Mouse (Mus musculus) frontal cortex, adult 2 months (tissue): ENCODE data around the gene Btbd9. TPM values are rescaled to one million over a fixed set of nuclear protein-coding genes. Genes with fewer than 3 reads are reported as not detected.

Experiments used
- DNase-seq, 2 experiments: peaks; one replicate each; pipeline ENCODE4 v3.0.0; 2022; ENCODE audit warnings: low spot score in 1 of 2; ENCODE audit errors: extremely low spot score in 1 of 2
- polyA plus RNA-seq: library from polyadenylated mRNA; depleted of rRNA; stranded (reverse); fragments of >200 nt; gene quantifications from 2 replicates; pipeline ENCODE4 v1.2.3, GENCODE M21; 2012

Gene Btbd9
- polyA plus RNA-seq, 1 experiment: 41.6 TPM

DNA sequence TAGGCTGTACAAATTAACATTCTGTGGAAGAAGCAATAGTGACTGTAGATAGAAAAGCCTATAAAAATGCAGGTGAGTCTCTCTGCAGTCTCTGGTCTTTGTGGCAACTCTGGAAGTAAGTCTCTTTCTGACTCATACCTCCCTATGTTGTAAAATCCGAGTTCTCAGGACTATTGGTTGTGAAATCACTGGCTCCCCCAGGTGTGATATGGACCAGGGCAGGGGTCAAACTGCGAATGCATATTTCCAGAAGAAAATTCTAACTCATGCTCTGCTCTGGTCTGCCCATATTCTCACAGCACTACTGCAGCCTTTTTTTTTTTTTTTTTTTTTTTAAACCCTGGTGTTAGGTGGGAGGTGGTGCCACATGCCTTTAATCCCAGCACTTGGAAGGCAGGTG, 312.8 kb downstream of the Btbd9 start:
- no peak for DNase-seq

DNA sequence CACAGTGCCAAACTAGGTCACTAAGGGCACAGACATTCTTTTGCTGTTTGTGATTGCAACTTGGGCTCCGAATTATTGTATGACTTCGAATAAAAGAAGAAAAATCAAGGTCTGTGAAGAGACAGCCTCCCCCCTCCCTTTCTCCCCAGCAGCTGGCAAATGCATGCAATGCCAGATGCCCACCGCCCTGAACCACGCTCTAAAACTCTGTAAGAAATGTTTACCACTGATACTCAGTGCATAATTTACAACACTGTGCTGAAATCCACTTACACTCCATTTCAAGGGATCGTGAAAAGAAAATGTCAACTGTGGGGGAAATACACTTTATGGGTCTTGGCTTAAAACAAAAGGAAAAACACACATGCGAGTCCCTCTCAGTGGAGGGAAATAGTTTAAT, 313.3 kb downstream of the Btbd9 start:
- DNase-seq: no peak

DNA sequence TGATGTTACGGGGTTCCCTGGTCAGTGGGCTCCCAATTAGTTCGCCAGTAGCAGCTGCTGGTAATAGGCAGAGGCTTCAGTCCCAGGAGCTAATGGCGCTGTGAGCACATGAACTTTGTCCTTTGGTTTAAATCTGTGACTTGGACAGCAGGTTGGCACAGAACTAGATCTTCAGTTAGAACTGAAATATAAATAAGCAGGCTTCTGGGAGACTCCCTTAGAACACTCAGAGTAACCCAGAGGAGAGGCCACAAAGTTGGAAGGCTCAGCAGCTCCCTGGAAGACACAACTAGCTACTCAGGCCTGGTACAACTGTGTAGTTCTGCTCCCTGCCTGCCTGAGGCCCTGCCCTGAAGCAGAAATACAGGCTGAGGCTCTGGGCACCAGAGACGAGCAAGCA, 313.8 kb downstream of the Btbd9 start:
- DNase-seq: no peak

DNA sequence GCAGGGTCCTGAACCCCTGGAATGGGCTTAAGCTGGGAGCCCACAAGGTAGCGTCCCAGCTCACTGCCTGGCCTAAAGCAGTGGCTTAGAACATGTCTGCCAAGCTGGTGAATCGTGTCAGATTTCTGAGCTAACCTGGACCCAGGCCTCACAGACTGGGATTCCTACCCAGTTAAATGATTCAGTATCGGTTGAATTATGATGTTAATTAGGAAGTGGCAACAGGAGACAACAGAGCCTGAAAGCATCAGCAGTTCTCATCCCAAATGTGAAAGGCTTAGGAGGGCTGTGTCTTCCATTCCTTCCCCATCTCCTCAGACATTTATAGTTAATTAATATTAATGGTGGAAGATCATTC, 314.3 kb downstream of the Btbd9 start:
- no peak for DNase-seq

DNA sequence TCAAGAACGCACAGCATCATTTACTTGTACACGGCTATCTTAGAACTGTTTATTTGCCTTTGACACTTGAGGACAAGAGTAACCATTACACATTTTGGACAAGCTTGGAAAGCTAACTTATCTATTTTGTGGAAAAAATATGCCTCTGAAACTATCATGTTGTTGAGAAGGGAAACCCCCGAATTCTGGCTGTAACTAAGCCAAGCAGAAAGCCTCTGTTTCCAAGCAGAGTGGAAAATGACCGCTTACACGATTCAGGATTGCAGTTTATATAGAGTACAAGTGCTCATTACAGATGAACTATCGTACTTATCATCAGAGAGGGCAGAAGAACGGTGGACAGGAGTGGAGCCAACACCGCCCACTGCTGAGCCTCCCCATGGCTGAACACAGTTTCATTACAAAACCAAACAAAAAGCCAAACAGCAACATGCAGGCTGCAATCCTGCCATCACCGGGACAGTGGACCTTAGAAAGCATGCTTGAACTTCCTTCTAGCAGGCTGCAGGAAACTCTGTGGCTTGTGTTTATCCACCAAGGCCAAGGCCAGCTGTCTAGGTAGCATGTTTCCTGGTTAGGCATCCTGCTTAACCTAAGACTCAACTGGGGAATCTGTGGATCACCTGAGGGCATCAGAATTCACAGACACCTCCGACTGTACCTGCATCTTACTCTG, 314.8 kb downstream of the Btbd9 start:
- no peak for DNase-seq

DNA sequence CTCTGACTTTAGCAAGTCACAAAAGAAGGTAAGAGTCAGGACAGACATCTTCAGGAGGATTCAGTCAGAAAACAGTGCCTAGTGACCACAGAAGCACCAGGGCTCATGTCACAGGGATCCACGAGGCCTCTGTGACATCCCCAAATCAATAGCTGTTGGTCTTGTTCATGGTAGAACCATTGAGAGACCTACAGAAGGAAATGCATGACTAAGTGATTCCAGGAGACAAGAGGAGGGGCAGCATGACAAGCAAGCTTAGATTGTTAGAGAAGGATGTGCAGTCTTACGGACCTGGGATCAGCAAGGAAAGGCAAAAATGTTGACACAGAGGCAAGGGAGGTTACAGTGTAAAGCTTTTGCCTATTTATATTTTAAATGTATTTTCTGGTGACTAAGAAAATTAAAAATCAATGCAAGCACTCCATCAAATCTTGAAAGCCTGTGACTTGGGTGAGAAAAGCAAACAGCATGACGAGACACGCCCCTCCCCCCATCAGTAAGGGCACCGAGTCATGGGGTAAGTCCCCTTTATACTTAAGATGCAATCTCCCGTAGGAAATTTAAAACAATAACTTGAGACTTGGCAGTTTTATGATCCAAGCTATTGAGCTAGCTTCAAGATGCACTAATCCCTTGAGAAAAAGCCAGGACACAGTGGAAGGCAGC, 315.5 kb downstream of the Btbd9 start:
- DNase-seq: no peak

DNA sequence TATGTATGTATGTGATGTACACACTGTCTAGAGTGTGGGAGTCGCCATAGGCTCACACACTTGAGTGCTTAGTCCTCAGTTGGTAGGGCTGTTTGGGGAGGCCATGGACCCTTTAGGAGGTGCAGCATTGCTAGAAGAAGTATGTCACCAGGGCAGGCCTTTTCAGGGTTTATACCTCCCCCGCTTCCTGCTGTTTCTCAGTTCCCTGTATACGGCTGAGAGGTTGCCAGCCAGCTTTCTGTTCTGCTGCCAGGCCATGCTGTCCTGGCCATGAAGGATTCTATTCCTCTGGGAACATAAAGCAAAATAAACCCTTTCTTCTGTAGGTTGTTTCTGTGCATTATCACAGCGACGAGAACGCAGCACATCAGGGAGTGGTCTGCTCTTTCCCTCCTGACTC, 316.4 kb downstream of the Btbd9 start:
- no peak for DNase-seq

DNA sequence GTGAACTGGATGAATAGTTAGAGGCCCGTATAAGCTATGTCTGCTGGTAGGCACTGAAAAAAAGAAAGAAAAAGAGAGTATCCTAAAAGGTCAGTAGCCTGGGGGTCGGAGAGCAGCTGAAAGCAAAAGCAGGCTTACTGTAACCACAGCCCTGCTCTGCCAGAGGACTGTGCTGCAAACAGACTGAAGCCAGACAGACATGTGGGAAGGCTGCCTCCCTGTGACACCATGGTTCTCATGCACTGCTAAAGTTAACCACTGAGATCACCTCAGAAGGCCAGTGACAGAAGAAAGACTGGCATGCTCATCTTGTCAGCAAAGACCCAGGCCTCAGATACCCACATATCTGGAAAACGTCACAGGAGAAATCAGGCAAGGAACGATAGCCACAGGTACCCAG, 317.8 kb downstream of the Btbd9 start:
- no peak for DNase-seq

DNA sequence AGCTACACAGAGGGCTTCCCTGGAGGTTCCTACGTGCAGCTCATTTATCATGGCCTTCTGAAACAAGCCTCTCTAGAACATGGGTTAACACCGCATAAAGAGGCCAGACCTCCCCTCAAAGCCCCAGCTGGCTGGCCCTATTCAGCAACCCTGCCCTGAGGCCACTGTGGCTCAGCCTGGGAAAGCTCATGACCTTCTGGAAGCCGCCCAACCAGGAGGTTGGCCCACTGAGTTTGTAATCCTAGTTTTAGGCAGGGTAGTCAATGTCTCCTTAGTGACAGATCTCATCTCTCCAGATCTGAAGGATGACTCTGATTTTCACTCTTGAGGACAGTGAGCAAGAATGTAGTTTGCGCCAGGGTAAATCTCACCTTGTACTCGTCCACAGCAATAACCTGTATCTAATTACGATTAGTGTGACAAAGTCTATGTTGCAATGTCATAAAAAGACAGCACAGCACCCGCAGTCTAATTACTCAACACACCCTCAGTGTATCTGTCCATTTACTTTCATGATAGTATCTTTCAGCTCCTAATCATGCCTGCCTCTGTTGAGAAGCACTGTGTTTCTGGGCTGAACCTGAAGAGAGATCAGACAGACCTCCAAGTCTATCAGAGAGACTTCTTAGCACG, 320.2 kb downstream of the Btbd9 start:
- no peak for DNase-seq

DNA sequence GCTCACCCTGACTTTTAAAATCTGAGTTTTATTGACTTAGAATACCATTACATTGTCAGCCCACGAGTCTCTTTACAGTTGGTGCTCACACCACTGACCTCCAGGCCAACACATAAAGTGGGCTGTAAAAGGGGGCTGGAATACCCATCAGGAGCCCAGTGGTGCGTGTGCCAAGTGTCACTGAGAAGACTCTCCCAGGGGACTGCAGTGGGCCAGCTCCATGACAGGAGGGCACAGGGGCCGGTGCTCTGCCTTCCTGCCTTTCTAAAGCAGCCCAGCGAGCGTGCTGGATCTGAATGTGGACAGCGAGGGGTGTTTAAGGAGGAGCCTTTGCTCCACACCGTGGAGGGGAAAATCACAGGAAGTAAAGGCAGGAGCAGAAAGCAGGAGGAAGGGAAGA, 322.4 kb downstream of the Btbd9 start:
- DNase-seq: no peak

DNA sequence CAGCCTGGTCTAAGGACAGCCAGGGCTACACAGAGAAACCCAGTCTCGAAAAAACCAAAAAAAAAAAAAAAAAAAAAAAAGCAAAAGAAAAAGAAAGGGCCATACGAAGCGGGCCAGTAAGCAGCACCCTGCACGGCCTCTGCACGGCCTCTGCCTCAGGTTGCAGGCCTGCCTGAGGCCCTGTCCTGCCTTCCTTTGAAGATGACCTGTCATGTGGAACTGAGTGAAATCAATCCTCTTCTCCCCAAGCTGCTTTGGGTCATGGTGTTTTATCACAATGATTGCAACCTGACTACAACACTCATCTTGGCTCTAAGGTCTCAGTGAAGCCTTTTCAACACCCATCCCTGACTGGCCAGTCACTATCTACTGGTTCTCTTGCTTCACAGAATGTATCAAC, 323.3 kb downstream of the Btbd9 start:
- DNase-seq: no peak

DNA sequence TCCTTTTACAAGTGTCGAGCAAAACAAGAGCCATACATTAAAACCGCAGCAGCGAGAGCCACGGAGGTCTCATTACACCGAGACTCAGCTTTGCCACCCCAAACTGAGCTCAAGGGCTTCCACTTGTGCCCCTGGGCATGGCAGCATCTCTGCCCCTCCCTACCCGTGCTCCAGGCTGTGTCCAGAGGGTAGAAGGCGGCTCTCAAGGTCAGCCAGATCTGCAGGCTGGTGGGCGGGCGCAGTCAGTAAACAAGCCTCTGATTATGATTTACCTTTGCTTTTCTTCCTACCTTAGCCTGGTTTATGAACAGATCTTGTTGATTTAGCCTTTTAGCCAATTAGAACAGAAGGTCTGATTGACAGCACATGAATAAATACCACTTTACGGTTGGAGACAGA, 331.0 kb downstream of the Btbd9 start:
- DNase-seq: no peak

DNA sequence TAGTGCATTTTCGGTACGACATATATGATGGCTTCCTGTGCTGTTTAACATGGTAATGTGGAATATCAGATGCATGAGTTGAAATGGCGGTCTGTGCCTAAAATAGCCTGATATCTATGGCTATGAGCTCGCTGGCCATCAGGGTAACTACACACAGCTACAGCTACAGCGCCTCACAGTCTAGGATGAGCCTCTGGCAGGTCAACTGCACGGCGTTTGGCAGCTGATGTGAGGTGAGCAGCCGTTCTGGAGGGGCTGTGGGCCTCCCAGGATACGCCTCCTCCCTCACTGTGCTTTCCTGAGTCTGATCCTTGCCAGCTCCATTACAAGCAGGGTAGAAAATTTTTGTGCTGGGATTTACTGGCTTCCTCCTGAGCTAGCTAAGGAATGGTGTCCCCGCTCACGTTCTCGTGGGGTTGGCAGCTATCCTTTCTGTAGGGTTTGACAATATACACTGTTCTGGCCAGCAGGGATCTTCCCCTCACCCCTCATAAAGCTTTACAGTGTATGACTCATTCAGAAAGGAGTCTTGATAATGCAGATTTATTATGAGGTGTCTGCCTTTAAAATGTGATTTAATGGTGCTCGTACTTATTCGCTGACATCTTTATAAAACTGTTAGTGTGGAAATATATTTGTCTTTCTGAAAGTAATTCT, 331.5 kb downstream of the Btbd9 start:
- DNase-seq: no peak

DNA sequence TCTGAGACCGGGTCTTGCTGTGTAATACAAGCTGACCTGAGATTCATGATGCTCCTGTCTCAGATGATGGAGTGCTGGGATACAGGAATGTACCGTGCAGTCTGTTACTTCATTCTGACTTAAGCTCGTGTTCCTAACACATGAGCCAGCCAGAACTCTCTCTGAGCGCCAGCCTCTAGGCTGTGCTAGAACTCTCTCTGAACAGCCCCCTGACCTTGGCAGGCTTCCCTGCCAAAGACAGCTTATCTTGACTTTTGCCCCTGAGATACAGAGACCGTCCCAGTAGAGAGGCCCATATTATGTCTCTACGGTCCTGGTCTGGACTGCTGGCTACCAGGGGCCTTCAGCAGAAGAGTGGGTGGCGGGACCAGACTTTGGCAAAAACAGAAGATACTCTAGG, 332.7 kb downstream of the Btbd9 start:
- no peak for DNase-seq

DNA sequence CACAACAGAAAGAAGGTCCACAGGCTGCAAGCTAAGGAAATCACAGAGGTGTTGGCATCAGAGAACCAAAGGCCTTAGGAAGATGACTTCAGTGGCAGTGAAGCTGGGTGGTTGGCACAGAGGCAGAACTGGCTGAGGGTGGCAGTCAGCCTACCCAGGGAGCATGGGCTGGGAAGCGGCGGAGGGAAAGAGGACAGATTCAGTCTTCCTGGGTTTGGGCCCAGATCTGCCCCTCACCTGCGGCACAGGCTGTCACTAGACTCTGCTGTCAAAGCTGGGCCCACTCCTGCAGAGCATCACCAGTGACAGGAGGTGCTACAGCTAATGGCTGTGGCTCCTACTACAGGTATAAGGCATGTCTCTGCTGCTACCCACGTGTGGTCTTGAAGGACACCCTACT, 333.6 kb downstream of the Btbd9 start:
- DNase-seq: no peak

DNA sequence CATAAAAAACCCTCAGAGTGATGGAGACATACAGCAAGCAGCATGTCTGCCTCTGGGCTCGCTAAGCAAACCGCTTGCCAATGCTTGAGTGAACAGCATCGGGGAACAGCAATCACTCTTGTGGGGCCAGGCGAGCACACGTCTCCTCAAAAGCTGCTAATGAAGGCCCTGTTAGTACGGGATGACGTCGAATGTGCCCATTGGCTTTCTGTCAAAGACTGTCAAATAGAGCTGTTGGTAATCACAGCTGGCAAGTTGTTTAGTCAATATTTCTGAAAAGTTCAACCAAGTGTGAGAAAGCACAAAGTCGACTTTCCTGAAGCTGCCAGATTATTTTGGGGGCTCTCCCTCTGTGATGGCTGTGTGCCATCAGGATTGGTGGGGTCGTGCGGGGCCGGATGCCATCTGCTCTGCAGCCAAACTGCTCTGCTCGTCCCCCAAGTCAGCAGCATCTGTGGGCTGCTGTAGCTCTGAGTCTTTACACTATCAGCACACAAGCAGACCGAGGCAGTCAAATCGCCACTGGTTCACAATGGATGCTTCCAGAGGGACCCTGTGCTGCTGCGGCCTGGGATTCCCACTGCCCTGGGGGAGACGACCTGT, 334.5 kb downstream of the Btbd9 start:
- no peak for DNase-seq

DNA sequence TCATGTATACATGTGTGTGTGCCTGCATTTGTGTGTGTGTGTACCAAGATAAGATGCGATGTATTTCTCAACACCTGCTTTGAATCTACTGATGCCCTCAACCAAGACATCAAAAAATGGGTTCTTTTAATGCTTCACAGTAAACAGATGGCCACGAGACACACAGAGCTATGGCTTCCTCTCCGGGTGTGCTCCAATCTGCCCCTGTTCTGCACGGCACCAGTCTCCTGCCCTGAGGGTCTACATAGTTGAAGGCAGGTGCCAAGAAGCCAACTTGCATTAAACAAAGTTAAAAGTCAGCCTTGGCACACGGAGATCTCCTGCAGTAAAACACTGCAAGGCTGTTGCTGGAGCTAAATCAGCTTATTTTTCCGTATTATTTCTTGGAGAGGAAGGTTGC, 335.2 kb downstream of the Btbd9 start:
- no peak for DNase-seq

DNA sequence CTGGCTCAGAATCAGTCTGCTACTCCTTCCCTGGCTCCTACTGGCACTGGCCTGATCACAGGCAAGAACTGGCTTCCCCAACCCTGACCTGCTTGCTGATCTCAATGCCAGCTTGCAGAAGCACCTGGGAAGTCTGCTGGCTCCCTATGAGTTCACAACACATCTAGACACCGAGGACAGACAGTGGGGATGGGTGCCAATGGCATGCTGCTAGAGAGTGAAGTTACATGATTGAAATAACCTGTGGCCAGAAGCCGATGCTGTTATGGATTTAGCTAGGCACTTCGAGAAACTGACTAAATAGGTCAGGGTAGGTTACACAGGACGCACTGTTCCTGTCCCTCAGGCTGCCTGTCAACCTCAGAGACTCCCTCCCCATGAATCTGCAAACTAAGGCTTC, 335.6 kb downstream of the Btbd9 start:
- no peak for DNase-seq

DNA sequence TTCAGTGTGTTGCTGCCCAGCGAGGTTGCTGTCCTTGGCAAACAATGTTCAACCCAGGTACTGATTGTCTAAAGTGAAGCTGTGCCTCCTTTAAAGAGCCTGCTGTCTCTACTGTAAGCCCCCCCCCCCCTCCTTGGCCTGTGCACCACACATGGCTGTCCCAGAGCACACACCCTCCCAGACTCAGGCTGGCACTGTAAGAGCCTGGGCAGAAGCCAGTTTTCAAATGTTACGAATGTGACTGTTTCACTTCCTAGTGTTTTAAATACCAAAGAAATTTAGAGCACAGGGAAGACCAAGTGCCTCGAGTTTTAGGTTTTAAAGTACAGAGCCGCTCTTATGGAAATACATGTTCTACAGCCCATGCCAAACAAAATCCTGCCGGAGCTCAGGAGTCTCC, 336.8 kb downstream of the Btbd9 start:
- DNase-seq: no peak

DNA sequence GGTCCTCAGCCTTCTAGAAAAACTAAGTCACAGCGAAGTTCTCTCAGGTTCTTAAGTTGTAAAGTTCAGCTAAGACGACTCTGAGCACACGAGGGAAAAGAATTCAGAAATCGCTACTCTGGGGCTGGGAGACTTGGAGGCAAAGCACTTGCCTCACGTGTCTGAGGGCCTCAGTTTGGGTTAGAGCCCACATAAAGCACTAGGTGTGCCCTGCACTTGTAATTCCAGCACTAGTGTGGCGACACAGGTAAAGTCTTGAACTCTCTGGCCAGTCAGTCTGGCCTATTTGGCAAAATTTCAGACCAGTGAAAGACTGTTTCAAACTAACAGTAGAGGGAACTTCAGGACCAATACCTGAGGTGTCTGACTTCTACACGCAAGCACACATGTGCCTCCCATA, 338.7 kb downstream of the Btbd9 start:
- no peak for DNase-seq

DNA sequence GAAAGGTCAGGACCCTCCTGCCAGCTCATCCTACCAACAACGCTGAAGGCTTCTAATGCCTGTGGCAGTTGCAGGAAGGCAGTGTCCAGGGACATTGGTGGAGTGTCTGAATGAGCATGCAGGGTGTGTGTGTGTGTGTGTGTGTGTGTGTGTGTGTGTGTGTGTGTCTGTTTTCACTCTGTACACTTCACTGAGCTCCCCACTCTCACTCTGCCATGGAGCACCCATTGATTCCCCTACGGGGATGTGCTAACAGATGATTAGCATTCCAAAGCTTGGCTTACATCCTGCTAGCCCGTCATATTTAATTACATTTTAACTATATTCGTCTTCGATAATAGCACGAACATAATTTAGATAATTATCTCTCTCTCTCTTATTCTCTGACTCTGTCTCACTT, 339.7 kb downstream of the Btbd9 start:
- DNase-seq: no peak
